Mouse (Mus musculus): Measurements from ENCODE around the gene Mrps6. TPM values are rescaled to one million over a fixed set of nuclear protein-coding genes. Genes with fewer than 3 reads are reported as not detected.

Mrps6 gene
- polyA plus RNA-seq, 1 experiment from 2014 or later = 139 TPM

GRCm38 (mm10) chr16:92104951-92105350, 46.9 kb downstream of the Mrps6 start:
- H3K27me3 ChIP-seq (ENCODE audit: control insufficient read depth, insufficient read depth, low read length) = no peaks in the 10 kb centered on the region
- no peak for ATAC-seq (ENCODE audit: low FRiP score)
- H3K4me3 ChIP-seq (ENCODE audit: low read depth, low read length) = no peak overlapping the region
- no peak overlapping the region for H3K27ac ChIP-seq (ENCODE audit: low read depth, low read length)
- no peaks in the 10 kb centered on the region for H3K36me3 ChIP-seq (ENCODE audit: control insufficient read depth, insufficient read depth, low read length)
- no peaks in the 10 kb centered on the region; the same call in none of the 2 replicates for H3K4me1 ChIP-seq (replicated peaks; ENCODE audit: control insufficient read depth, insufficient read depth, low read length)
- no peak overlapping the region for H3K9ac ChIP-seq (ENCODE audit: low read depth, low read length)
- 99% methylated on average over 2 of the region's 2 CpGs for WGBS
- no peaks in the 10 kb centered on the region for H3K9me3 ChIP-seq (ENCODE audit: control insufficient read depth, low read length)
- H3K4me2 ChIP-seq (replicated peaks; ENCODE audit: low read depth, low read length) = no peak overlapping the region
- no peak for DNase-seq (ENCODE audit: low spot score)

- Histone ChIP-seq H3K36me3 (ENCODE audit: control insufficient read depth, insufficient read depth, low read length) (no peaks in the 10 kb centered on the region), H3K9ac (ENCODE audit: low read depth, low read length) (no peak overlapping the region), H3K4me3 (ENCODE audit: low read depth, low read length) (no peak overlapping the region), H3K27ac (ENCODE audit: low read depth, low read length) (no peak overlapping the region), H3K27me3 (ENCODE audit: control insufficient read depth, insufficient read depth, low read length) (no peaks in the 10 kb centered on the region), H3K9me3 (ENCODE audit: control insufficient read depth, low read length) (no peaks in the 10 kb centered on the region), H3K4me2 (replicated peaks; ENCODE audit: low read depth, low read length) (no peak overlapping the region), H3K4me1 (replicated peaks; ENCODE audit: control insufficient read depth, insufficient read depth, low read length) (no peaks in the 10 kb centered on the region; the same call in none of the 2 replicates)
- DNase-seq (ENCODE audit: low spot score) (no peak), ATAC-seq (ENCODE audit: low FRiP score) (no peak)
- 77% methylated on average over 3 of the region's 3 CpGs for WGBS
These were observed 47.6 kb downstream of the Mrps6 start for GRCm38 (mm10) chr16:92105631-92106030.

- no peak overlapping the region for H3K4me2 ChIP-seq (replicated peaks; ENCODE audit: low read depth, low read length)
- no peaks in the 10 kb centered on the region; the same call in none of the 2 replicates for H3K4me1 ChIP-seq (replicated peaks; ENCODE audit: control insufficient read depth, insufficient read depth, low read length)
- no peak for ATAC-seq (ENCODE audit: low FRiP score)
- H3K27ac ChIP-seq (ENCODE audit: low read depth, low read length) = no peak overlapping the region
- H3K27me3 ChIP-seq (ENCODE audit: control insufficient read depth, insufficient read depth, low read length) = no peaks in the 10 kb centered on the region
- 93% methylated on average over 5 of the region's 5 CpGs for WGBS
- H3K9ac ChIP-seq (ENCODE audit: low read depth, low read length) = no peak overlapping the region
- DNase-seq (ENCODE audit: low spot score) = no peak
- H3K4me3 ChIP-seq (ENCODE audit: low read depth, low read length) = no peak overlapping the region
- H3K36me3 ChIP-seq (ENCODE audit: control insufficient read depth, insufficient read depth, low read length) = no peaks in the 10 kb centered on the region
- no peaks in the 10 kb centered on the region for H3K9me3 ChIP-seq (ENCODE audit: control insufficient read depth, low read length)
These were observed 49.3 kb downstream of the Mrps6 start for GRCm38 (mm10) chr16:92107346-92107745.

- Histone ChIP-seq H3K27ac (ENCODE audit: low read depth, low read length) (no peak overlapping the region), H3K4me1 (replicated peaks; ENCODE audit: control insufficient read depth, insufficient read depth, low read length) (peaks cover 3% of the 10 kb centered on the region), H3K9ac (ENCODE audit: low read depth, low read length) (no peak overlapping the region), H3K4me3 (ENCODE audit: low read depth, low read length) (no peak overlapping the region), H3K9me3 (ENCODE audit: control insufficient read depth, low read length) (no peaks in the 10 kb centered on the region), H3K27me3 (ENCODE audit: control insufficient read depth, insufficient read depth, low read length) (no peaks in the 10 kb centered on the region), H3K4me2 (replicated peaks; ENCODE audit: low read depth, low read length) (no peak overlapping the region), H3K36me3 (ENCODE audit: control insufficient read depth, insufficient read depth, low read length) (no peaks in the 10 kb centered on the region)
- DNase-seq (ENCODE audit: low spot score) (no peak), ATAC-seq (ENCODE audit: low FRiP score) (no peak)
- 72% methylated on average over 5 of the region's 5 CpGs for WGBS
These were observed 56.7 kb downstream of the Mrps6 start for GRCm38 (mm10) chr16:92114706-92115241.

GRCm38 (mm10) chr16:92115611-92116421, 57.7 kb downstream of the Mrps6 start:
- WGBS = 38% methylated on average over 16 of the region's 20 CpGs
- Histone ChIP-seq H3K4me2 (replicated peaks; ENCODE audit: low read depth, low read length) (no peak overlapping the region; the same call in 1 of the 2 replicates), H3K27me3 (ENCODE audit: control insufficient read depth, insufficient read depth, low read length) (no peaks in the 10 kb centered on the region), H3K9ac (ENCODE audit: low read depth, low read length) (peak overlapping the region; percentile 31; the same call in 1 of the 2 replicates), H3K4me3 (ENCODE audit: low read depth, low read length) (no peak overlapping the region), H3K36me3 (ENCODE audit: control insufficient read depth, insufficient read depth, low read length) (no peaks in the 10 kb centered on the region), H3K9me3 (ENCODE audit: control insufficient read depth, low read length) (no peaks in the 10 kb centered on the region), H3K4me1 (replicated peaks; ENCODE audit: control insufficient read depth, insufficient read depth, low read length) (peaks cover 3% of the 10 kb centered on the region), H3K27ac (ENCODE audit: low read depth, low read length) (peak overlapping the region; percentile 39; the same call in 1 of the 2 replicates)
- peak; percentile 57 for DNase-seq (ENCODE audit: low spot score)
- ATAC-seq (ENCODE audit: low FRiP score) = peak; percentile 53

- Histone ChIP-seq H3K9me3 (ENCODE audit: control insufficient read depth, low read length) (no peaks in the 10 kb centered on the region), H3K4me3 (ENCODE audit: low read depth, low read length) (no peak overlapping the region), H3K27ac (ENCODE audit: low read depth, low read length) (no peak overlapping the region; the same call in 1 of the 2 replicates), H3K9ac (ENCODE audit: low read depth, low read length) (no peak overlapping the region), H3K4me2 (replicated peaks; ENCODE audit: low read depth, low read length) (no peak overlapping the region), H3K27me3 (ENCODE audit: control insufficient read depth, insufficient read depth, low read length) (no peaks in the 10 kb centered on the region), H3K36me3 (ENCODE audit: control insufficient read depth, insufficient read depth, low read length) (no peaks in the 10 kb centered on the region), H3K4me1 (replicated peaks; ENCODE audit: control insufficient read depth, insufficient read depth, low read length) (peaks cover 3% of the 10 kb centered on the region)
- 75% methylated on average over 9 of the region's 9 CpGs for WGBS
- DNase-seq (ENCODE audit: low spot score) (no peak), ATAC-seq (ENCODE audit: low FRiP score) (no peak; the same call in 1 of the 2 replicates)
These were observed 59.5 kb downstream of the Mrps6 start for GRCm38 (mm10) chr16:92117337-92118209.

GRCm38 (mm10) chr16:92119013-92119515, 61.0 kb downstream of the Mrps6 start:
- Histone ChIP-seq H3K9ac (ENCODE audit: low read depth, low read length) (no peak overlapping the region), H3K4me3 (ENCODE audit: low read depth, low read length) (no peak overlapping the region), H3K9me3 (ENCODE audit: control insufficient read depth, low read length) (no peaks in the 10 kb centered on the region), H3K4me2 (replicated peaks; ENCODE audit: low read depth, low read length) (no peak overlapping the region), H3K27me3 (ENCODE audit: control insufficient read depth, insufficient read depth, low read length) (no peaks in the 10 kb centered on the region), H3K4me1 (replicated peaks; ENCODE audit: control insufficient read depth, insufficient read depth, low read length) (peaks cover 3% of the 10 kb centered on the region), H3K27ac (ENCODE audit: low read depth, low read length) (no peak overlapping the region), H3K36me3 (ENCODE audit: control insufficient read depth, insufficient read depth, low read length) (no peaks in the 10 kb centered on the region)
- ATAC-seq (ENCODE audit: low FRiP score) = no peak
- no peak for DNase-seq (ENCODE audit: low spot score)
- 58% methylated on average over 13 of the region's 13 CpGs for WGBS

GRCm38 (mm10) chr16:92120899-92121531, 62.9 kb downstream of the Mrps6 start:
- WGBS = 79% methylated on average over 17 of the region's 17 CpGs
- H3K9ac ChIP-seq (ENCODE audit: low read depth, low read length) = no peak overlapping the region
- no peak for ATAC-seq (ENCODE audit: low FRiP score)
- no peak overlapping the region for H3K27ac ChIP-seq (ENCODE audit: low read depth, low read length)
- no peaks in the 10 kb centered on the region for H3K27me3 ChIP-seq (ENCODE audit: control insufficient read depth, insufficient read depth, low read length)
- no peak for DNase-seq (ENCODE audit: low spot score)
- no peaks in the 10 kb centered on the region for H3K9me3 ChIP-seq (ENCODE audit: control insufficient read depth, low read length)
- H3K4me3 ChIP-seq (ENCODE audit: low read depth, low read length) = no peak overlapping the region
- no peak overlapping the region for H3K4me2 ChIP-seq (replicated peaks; ENCODE audit: low read depth, low read length)
- H3K36me3 ChIP-seq (ENCODE audit: control insufficient read depth, insufficient read depth, low read length) = no peaks in the 10 kb centered on the region
- H3K4me1 ChIP-seq (replicated peaks; ENCODE audit: control insufficient read depth, insufficient read depth, low read length) = no peaks in the 10 kb centered on the region; the same call in none of the 2 replicates

All from hindbrain, embryonic 11.5 days (tissue).